In genomic region chr12:77237950-77238530, GRCm38 (mm10) we compare ENCODE assay signal across 8 mouse cellular contexts. TPM values are rescaled to one million over a fixed set of nuclear protein-coding genes. Genes with fewer than 3 reads are reported as not detected.
DNase-seq lines count a peak whose midpoint lies in the region; ATAC-seq lines count a peak whose summit lies in the region.

Gene Fut8 (plus strand): TSS chr12:77238125.

- peak within 1 kb of the TSS; percentile 85 for H3K4me3 ChIP-seq in hindbrain, embryonic 13.5 days

- H3K36me3 ChIP-seq in hindbrain, embryonic 13.5 days = no peaks in the 10 kb centered on the region

- H3K27ac ChIP-seq in hindbrain, embryonic 13.5 days = peak within 1 kb of the TSS; percentile 98

- under 1% methylated on average over 46 of the region's 46 CpGs for WGBS in hindbrain, embryonic 13.5 days

- peak; percentile 81 for ATAC-seq in hindbrain, embryonic 13.5 days (ENCODE audit: low FRiP score)

- peak within 1 kb of the TSS; percentile 93 for H3K9ac ChIP-seq in hindbrain, embryonic 13.5 days

- H3K9me3 ChIP-seq in hindbrain, embryonic 13.5 days = no peaks in the 10 kb centered on the region

- DNase-seq in Muller cell, postnatal 12 days (ENCODE audit: inconsistent ontology term) = peak; percentile 93
- DNase-seq in cerebellum, adult 9-11 months = peak; percentile 94
- peak; percentile 78 to 85 for DNase-seq in frontal cortex, postnatal 10 days (ENCODE audit: low spot score in 2 of 2)
- DNase-seq in layer of hippocampus, postnatal 25 days (ENCODE audit: extremely low spot score in 1 of 2, low spot score in 1 of 2) = peak; percentile 68 to 76
- peak; percentile 94 for DNase-seq in lung, postnatal 25 days (ENCODE audit: low spot score)
- DNase-seq in retina, embryonic 14.5 days (ENCODE audit: low spot score) = peak; percentile 91
- peak; percentile 85 for DNase-seq in thymus, postnatal 4 days

- peak within 1 kb of the TSS; percentile 83 for H3K4me2 ChIP-seq in hindbrain, embryonic 13.5 days

- peaks cover 5% of the 10 kb centered on the region; the same call in 1 of the 2 replicates for H3K4me1 ChIP-seq in hindbrain, embryonic 13.5 days (replicated peaks)

- H3K27me3 ChIP-seq in hindbrain, embryonic 13.5 days = no peaks in the 10 kb centered on the region

RNA-seq across cellular contexts. Expression of gene Fut8, which starts in this region (rescaled TPM):
- 49.3 and 50.7 TPM in 2 replicates for polyA plus RNA-seq in hindbrain, embryonic 13.5 days (2015; fragmentation: Nextera tagmentation; extraction: Ambion mirVana)
- total RNA-seq in layer of hippocampus, postnatal 25 days (2021) = 10 to 100 TPM; 79.3 to 83.6 TPM

Comparison
In these comparisons a context has a peak if more than half of its experiments do, and no peak if none do; other contexts are left out.
1. Peak in every context shown above with its lines: DNase-seq, ATAC-seq, H3K4me3 ChIP-seq and H3K27ac ChIP-seq.